Mouse (Mus musculus) hindbrain, embryonic 13.5 days (tissue): Measurements from ENCODE around the gene Chchd5. TPM values are rescaled to one million over a fixed set of nuclear protein-coding genes. Genes with fewer than 3 reads are reported as not detected.

ENCODE experiments used
- ATAC-seq: fragments of 200-750 bp; cut with Nextera tagmentation; 2 replicates; pipeline ENCODE4 v1.8.0; 2017; ENCODE audit warnings: moderate TSS enrichment; ENCODE audit not compliant: low FRiP score
- H3K27ac ChIP-seq: fragments of 300-500 bp; sonication (generic); 2 replicates; pipeline ENCODE4 v1.5.1; 2015; ENCODE audit warnings: inconsistent platforms, mild to moderate bottlenecking, moderate library complexity
- H3K27me3 ChIP-seq: fragments of 300-500 bp; sonication (generic); 2 replicates; pipeline ENCODE4 v1.6.1; 2015; ENCODE audit warnings: mild to moderate bottlenecking, inconsistent platforms
- H3K36me3 ChIP-seq: fragments of 300-500 bp; sonication (generic); 2 replicates; pipeline ENCODE4 v1.6.1; 2015; ENCODE audit warnings: mild to moderate bottlenecking, inconsistent platforms
- H3K4me1 ChIP-seq: fragments of 300-500 bp; sonication (generic); replicated peaks from 2 replicates; pipeline ENCODE4 v1.6.1; 2015; ENCODE audit warnings: inconsistent platforms
- H3K4me2 ChIP-seq: fragments of 300-500 bp; sonication (generic); 2 replicates; pipeline ENCODE4 v1.6.1; 2015; ENCODE audit warnings: inconsistent platforms, mild to moderate bottlenecking, moderate library complexity
- H3K4me3 ChIP-seq: fragments of 300-500 bp; sonication (generic); 2 replicates; pipeline ENCODE4 v1.5.1; 2015; ENCODE audit warnings: mild to moderate bottlenecking, inconsistent platforms
- H3K9ac ChIP-seq: fragments of 300-500 bp; sonication (generic); 2 replicates; pipeline ENCODE4 v1.6.1; 2015; ENCODE audit warnings: mild to moderate bottlenecking, inconsistent platforms
- H3K9me3 ChIP-seq: fragments of 300-500 bp; sonication (generic); 2 replicates; pipeline ENCODE4 v1.6.1; 2016; ENCODE audit warnings: inconsistent platforms
- WGBS: fragments of 180-500 bp; shearing (Covaris S2); methylation state at CpG from one replicate; pipeline ENCODE4 v1.1.7; 2015; 5-methylcytosine and 5-hydroxymethylcytosine counted together
- polyA plus RNA-seq: library from polyadenylated mRNA; unstranded; fragments of >200 nt; fragmentation: Nextera tagmentation; extraction: Ambion mirVana; gene quantifications from 2 replicates; pipeline ENCODE4 v1.2.1, GENCODE M21; 2015

The Chchd5 gene
- polyA plus RNA-seq, 1 experiment from 2014 or later, result 24.5 TPM

DNA sequence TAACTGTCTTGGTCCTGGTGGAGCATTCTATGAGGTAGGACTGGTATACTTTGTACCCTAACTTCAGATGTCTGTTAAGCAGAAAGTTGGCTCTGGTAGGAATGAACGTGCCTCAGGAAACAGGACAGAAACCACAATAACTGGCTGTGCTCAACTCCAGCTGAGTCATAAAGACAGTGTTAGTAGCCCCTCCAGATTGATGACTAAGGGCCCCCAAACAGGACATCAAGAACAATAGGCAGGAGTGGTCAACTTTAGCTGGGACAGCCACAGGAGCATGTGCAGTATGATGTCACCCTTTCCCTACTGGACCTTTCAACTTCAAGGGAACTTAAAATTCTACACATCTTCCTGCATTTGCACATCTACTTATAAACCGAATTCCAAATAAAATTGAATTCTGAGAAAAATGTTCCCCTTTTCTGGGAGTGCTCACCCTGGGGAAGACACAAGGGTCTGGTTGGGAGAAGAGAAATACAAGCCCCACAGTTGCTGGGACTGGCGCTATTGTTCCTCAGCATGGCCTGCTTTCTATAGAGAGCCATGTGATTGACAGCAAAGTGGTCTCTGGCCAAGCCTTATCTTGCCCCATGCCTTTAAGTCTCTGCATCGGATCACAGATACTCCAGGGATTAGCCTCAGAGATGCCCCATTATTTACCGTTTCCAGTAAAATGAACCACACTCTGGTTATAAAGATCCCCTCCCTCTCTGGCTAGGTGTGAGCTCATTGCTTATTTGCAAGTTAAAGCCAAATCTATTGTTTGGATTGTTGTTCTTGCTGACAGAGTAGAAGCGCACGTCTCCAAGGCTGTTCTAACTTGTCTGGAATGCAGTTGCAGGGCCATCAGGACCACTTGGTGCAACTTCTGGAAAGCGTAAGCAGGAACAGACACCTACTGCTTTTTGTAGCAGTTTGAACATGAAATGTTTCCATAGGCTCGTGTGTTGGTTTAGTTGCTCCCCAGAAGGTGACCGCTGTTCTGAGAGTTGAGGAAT is 37.3 kb downstream of the Chchd5 start:
- ATAC-seq, result no peak
- Histone ChIP-seq H3K27ac (no peak overlapping the region), H3K4me3 (no peak overlapping the region), H3K4me1 (no peaks in the 10 kb centered on the region), H3K4me2 (no peak overlapping the region), H3K36me3 (no peaks in the 10 kb centered on the region), H3K27me3 (no peaks in the 10 kb centered on the region), H3K9ac (no peak overlapping the region), H3K9me3 (no peaks in the 10 kb centered on the region)
- WGBS, result 76% methylated on average over 10 of the region's 10 CpGs

DNA sequence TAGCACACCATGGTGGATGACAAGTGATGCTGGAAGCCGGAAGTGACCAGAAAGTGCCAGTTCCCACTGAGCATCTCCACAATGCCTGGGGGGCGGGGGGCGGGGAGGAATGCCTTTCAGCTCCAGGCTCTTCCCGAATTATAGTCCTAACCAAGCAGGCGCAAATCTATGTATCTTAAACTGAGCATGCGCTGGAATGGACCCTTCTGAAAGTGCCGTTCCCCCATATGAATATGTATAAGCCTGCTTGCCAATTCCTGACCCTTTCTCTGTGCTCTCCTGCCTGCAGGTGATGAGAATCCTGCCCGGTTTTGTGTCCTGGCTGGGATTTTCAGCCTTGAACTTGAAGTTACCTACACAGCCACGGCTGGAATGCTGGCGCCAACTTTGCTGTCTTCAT is 43.9 kb downstream of the Chchd5 start:
- Histone ChIP-seq H3K27ac (no peak overlapping the region), H3K4me2 (0 out of 2 replicates have a peak overlapping the region, but pooled peaks have one; percentile 17), H3K27me3 (no peaks in the 10 kb centered on the region), H3K36me3 (no peaks in the 10 kb centered on the region), H3K9me3 (no peaks in the 10 kb centered on the region), H3K4me3 (no peak overlapping the region), H3K4me1 (no peaks in the 10 kb centered on the region), H3K9ac (no peak overlapping the region)
- no peak for ATAC-seq
- 54% methylated on average over 10 of the region's 10 CpGs for WGBS

DNA sequence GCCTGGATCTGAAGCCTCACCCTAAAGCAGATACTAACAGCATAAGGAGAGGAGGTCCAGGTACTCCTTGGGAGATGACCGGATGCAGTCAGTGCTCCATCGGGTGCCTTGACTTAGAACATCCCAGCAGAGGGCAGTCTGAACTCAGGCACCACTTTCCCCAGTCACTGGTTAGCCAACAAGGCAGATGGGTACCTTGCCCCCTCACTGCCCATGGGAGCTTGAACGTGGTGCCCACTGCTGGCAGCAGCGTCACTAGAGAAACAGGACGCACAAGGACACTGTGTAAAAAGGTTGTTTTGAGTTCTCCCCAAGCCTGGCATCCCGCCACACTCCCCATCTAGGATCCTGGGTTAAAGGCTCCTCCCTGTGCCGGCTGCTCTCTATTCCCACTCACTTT is 45.0 kb downstream of the Chchd5 start:
- Histone ChIP-seq H3K4me1 (no peaks in the 10 kb centered on the region), H3K36me3 (no peaks in the 10 kb centered on the region), H3K27me3 (no peaks in the 10 kb centered on the region), H3K9ac (no peak overlapping the region), H3K9me3 (no peaks in the 10 kb centered on the region), H3K4me2 (no peak overlapping the region), H3K27ac (no peak overlapping the region), H3K4me3 (no peak overlapping the region)
- no peak for ATAC-seq
- WGBS, result 46% methylated on average over 7 of the region's 7 CpGs

DNA sequence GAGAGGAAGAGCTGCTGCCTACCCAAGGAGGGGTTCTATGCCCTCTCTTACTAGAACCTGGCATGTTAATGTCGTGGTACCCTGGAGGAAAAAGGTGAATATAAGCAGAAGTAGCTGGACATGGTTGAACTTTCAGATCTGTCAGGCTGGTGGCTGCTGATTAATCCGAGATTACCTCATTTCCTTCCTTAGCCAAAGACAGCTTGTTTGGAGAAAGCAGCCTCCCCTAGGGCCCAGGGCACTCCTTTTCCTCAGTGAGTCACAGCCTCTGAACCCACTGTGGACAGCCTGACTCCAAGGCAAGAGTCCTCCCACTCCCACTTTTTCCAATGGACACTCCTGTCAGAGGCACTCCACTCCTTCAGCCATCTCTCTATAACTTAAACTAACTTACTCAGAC is 46.1 kb downstream of the Chchd5 start:
- H3K9me3 ChIP-seq, result no peaks in the 10 kb centered on the region
- 78% methylated on average over 2 of the region's 2 CpGs for WGBS

DNA sequence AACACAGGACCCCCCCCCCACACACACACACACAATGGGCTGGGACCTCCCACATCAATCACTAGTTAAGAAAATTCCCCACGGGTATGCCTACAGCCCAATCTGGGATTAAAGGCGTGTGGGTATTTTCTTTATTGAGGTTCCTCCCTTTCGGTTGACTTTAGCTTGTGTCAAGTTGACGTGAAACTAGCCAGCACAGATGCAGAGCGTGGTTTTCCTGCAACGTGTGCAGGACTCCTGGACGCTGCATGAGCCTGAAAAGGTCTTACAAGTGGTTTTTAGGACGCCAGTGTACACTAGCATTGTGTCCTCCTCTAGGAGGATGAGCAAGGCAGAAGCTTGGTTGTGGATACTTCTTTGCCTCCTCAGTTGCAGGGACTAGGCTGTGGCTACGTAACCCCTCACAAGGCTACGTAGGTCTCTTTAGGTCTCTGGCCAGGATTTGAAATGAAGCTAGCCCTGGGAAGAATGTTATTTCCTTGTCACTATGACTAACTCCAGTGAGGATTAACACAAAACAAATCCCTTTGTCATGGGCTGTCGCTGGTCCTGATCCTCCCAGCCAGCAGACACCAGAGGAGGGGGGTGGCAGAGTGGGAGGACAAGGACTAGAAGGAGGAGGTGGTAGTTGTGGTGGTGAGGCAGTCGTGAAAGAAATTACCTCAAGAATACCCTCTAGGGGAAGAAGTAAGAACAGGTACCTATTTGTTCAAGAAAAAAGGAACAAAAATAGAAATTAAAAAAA is 47.3 kb downstream of the Chchd5 start:
- Histone ChIP-seq H3K4me1 (no peaks in the 10 kb centered on the region), H3K9me3 (no peaks in the 10 kb centered on the region), H3K4me3 (no peak overlapping the region), H3K27ac (no peak overlapping the region), H3K27me3 (no peaks in the 10 kb centered on the region), H3K4me2 (no peak overlapping the region), H3K9ac (no peak overlapping the region), H3K36me3 (no peaks in the 10 kb centered on the region)
- 73% methylated on average over 12 of the region's 12 CpGs for WGBS
- ATAC-seq, result no peak

More for the DNA sequence above, 46.1 kb downstream of the Chchd5 start:
- no peak overlapping the region for H3K9ac ChIP-seq
- no peak overlapping the region for H3K4me3 ChIP-seq
- H3K27me3 ChIP-seq, result no peaks in the 10 kb centered on the region
- H3K4me1 ChIP-seq, result no peaks in the 10 kb centered on the region
- H3K27ac ChIP-seq, result no peak overlapping the region
- no peak for ATAC-seq
- no peaks in the 10 kb centered on the region for H3K36me3 ChIP-seq
- H3K4me2 ChIP-seq, result no peak overlapping the region

DNA sequence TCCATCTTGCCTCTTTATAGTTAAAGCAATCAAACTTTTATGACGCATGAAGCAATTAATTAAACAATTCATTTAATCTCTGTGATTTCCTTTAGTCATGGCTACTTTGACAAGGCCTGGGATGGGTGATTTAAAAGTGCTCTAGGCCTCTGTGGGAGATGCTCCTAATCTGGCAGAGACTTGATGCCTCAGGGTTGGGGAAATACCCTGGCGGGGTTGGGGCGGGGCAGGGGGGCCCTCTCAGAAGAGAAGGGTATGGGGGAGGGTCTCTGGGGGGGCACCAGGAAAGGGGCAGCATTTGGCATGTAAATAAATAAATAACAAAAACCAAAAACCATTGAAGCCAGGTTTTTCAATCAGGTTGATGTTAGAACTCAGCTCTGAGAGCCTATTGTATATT is 48.2 kb downstream of the Chchd5 start:
- H3K9me3 ChIP-seq, result no peaks in the 10 kb centered on the region
- H3K9ac ChIP-seq, result no peak overlapping the region
- H3K4me3 ChIP-seq, result no peak overlapping the region
- H3K27ac ChIP-seq, result no peak overlapping the region
- WGBS, result 65% methylated on average over 3 of the region's 3 CpGs
- H3K4me1 ChIP-seq, result no peaks in the 10 kb centered on the region
- no peaks in the 10 kb centered on the region for H3K27me3 ChIP-seq
- H3K36me3 ChIP-seq, result no peaks in the 10 kb centered on the region
- ATAC-seq, result no peak
- no peak overlapping the region for H3K4me2 ChIP-seq

DNA sequence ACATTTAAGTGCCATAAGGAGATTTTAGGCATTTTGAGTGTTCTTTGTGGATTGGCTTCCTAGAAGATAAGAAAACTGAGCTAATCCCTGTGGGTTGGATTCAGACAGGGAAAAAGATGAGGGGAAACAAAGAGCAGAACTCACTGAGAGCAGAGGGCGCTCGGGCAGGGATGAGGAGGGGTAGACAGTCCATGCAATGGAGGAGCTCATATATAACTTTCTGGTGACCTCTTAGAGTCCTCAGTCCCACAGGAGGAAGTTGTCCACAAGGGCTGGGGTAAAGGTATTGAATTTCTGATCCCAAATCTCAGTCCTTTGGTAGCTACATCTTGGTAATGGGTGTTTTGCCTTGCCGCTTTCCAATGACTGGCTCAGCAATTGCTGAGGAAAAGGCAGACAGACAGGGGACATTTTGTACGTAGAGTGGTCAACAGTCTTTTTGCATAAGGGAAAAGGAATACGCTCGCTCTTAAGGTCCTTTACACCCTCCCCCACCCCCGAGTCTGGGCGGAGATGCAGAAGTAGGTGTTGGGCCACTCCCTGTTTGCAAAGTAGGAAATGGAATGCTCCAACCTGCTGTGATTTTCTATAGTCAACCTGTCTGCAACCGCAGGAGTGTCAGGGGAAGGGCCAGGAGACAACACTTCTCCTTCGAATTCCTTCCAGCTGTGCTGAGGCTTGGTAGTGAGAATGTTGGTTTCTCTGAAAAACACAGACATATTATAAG is 48.8 kb downstream of the Chchd5 start:
- WGBS, result 52% methylated on average over 10 of the region's 10 CpGs
- no peaks in the 10 kb centered on the region for H3K9me3 ChIP-seq
- H3K4me3 ChIP-seq, result no peak overlapping the region
- no peak overlapping the region for H3K27ac ChIP-seq
- no peak overlapping the region for H3K4me2 ChIP-seq
- no peak for ATAC-seq
- no peaks in the 10 kb centered on the region for H3K36me3 ChIP-seq
- no peaks in the 10 kb centered on the region for H3K27me3 ChIP-seq
- no peaks in the 10 kb centered on the region for H3K4me1 ChIP-seq
- no peak overlapping the region for H3K9ac ChIP-seq

DNA sequence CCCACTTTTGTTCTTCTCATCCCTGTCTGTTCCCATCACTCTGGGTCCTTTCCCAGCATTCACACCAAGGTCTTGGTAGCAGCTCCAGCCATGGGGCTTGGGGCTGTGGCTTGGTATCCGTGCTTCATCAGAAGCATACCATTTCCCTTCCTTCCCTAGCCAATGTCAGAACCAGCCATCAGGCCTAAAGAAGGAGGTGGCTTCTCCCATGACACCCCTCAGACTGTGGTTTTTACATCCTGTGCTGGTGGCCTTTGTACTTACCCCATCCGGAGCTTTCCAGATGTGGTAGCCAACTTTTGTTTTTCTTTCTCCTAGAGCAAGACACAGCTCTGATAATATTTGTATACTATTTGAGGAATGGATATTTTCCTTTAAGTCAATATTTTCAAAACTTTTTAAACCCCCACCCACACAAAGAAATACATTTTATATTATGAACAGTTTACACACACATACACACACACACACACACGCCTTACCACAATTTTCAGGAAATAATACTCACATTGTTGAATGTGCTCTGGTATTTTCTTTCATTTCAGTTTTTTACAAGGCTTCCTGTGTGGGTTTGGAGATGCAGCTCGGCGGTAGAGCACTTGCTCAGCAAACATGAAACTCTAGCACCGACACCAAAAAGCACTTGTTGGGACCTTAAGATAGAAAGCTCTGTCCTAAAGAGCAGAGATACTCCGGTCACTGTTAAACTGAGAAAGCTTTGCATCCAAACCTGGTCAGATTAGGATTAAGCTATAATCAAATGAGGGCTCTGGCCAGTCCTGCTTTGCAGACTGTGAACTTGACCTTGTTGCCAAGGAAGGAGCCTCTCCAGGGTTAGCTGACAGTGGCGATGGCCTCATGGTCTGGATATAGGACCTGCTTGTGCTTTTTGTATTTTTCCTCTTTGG is 50.7 kb downstream of the Chchd5 start:
- no peaks in the 10 kb centered on the region for H3K4me1 ChIP-seq
- no peak overlapping the region for H3K4me3 ChIP-seq
- H3K9ac ChIP-seq, result no peak overlapping the region
- WGBS, result 78% methylated on average over 8 of the region's 8 CpGs
- no peaks in the 10 kb centered on the region for H3K36me3 ChIP-seq
- H3K27ac ChIP-seq, result no peak overlapping the region
- H3K9me3 ChIP-seq, result no peaks in the 10 kb centered on the region
- ATAC-seq, result no peak
- H3K4me2 ChIP-seq, result no peak overlapping the region
- H3K27me3 ChIP-seq, result no peaks in the 10 kb centered on the region

DNA sequence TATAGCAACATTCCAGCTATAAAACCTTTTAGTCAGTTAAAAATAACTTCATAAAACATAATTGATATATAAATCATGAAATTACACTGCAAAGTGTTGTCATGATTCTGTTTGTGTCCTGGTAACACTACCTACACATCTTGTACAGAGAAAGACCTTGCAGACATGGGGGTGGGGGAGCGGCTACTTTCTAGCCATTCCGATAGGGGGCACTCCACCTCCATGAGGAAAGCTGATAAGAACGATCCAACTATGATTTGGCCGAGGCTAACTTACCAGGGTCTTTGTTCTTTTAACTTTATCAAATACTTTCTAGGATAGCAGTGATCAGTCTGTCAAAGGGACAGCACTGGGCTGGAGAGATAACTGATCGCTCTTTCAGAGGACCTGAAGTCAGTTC is 52.0 kb downstream of the Chchd5 start:
- H3K36me3 ChIP-seq, result no peaks in the 10 kb centered on the region
- H3K27ac ChIP-seq, result no peak overlapping the region
- H3K9me3 ChIP-seq, result no peaks in the 10 kb centered on the region
- H3K4me3 ChIP-seq, result no peak overlapping the region
- H3K4me1 ChIP-seq, result no peaks in the 10 kb centered on the region
- H3K27me3 ChIP-seq, result no peaks in the 10 kb centered on the region
- H3K9ac ChIP-seq, result no peak overlapping the region
- ATAC-seq, result no peak
- no peak overlapping the region for H3K4me2 ChIP-seq
- WGBS, result 86% methylated on average over 5 of the region's 5 CpGs

DNA sequence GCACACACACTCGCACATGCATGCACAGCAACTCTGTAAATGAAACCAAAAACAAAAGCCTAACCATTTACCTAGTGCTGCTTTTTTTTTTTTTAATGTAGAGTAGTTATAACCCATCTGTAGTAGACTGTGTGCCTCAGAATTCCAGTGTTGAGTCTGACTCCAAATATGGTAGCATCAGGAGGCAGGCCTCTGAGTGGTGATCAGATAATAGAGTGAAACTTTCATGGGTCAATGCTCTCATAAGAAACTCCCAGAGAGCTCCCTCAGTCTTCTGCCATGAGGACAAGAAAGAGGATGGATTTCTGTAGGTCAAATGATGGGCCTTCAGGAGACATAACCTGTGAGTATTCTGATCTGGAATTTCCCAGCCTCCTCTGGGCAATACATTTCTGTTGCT is 52.9 kb downstream of the Chchd5 start:
- no peaks in the 10 kb centered on the region for H3K9me3 ChIP-seq
- H3K36me3 ChIP-seq, result no peaks in the 10 kb centered on the region
- H3K4me3 ChIP-seq, result no peak overlapping the region
- H3K9ac ChIP-seq, result no peak overlapping the region
- no peak for ATAC-seq
- H3K27ac ChIP-seq, result no peak overlapping the region
- WGBS, result 100% methylated on average over 1 of the region's 1 CpGs
- H3K4me1 ChIP-seq, result no peaks in the 10 kb centered on the region
- H3K4me2 ChIP-seq, result no peak overlapping the region
- H3K27me3 ChIP-seq, result no peaks in the 10 kb centered on the region

DNA sequence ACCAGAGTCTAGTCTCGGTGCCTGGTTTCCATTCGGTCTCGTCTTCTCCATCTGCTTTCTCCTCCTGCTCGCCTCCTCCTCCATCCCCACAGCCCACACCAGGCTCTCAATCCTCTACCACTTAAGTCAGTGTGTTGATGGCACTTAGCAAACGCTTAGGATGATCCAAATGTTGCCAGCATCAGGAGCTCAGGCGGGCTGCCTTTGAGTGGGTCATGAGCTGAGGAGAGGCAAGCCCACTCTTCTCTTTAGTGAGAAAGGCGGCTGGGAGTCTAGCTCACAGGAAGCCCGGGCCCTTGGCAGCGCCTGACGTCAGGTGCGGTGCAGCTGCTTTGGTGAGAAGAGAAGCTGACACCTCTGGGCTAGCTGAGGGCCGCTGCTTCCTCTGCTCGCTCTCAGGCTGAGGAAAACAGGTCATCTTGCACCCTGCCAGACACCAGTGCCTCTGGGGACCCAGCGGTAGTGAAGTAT is 54.1 kb downstream of the Chchd5 start:
- H3K4me3 ChIP-seq, result no peak overlapping the region
- no peaks in the 10 kb centered on the region for H3K9me3 ChIP-seq
- no peaks in the 10 kb centered on the region for H3K36me3 ChIP-seq
- H3K4me2 ChIP-seq, result no peak overlapping the region
- no peaks in the 10 kb centered on the region for H3K4me1 ChIP-seq
- no peak overlapping the region for H3K9ac ChIP-seq
- H3K27me3 ChIP-seq, result no peaks in the 10 kb centered on the region
- WGBS, result 82% methylated on average over 14 of the region's 14 CpGs
- no peak for ATAC-seq
- H3K27ac ChIP-seq, result no peak overlapping the region
